Mouse (Mus musculus) MEL (cell line): ENCODE results near the gene Zmym6.

Experiments used
- CHD1 ChIP-seq: IDR thresholded peaks from 2 replicates; pipeline ENCODE4 v1.6.1; 2012; ENCODE audit warnings: low read depth, mild to moderate bottlenecking, inconsistent platforms, low read length, improper control_type of control experiment
- CTCF ChIP-seq, 3 experiments: IDR thresholded peaks in 2 of 3; conservative IDR thresholded peaks in 1 of 3; 2 replicates each; pipeline ENCODE4 v1.5.1; 2011 to 2012; ENCODE audit warnings: low read length in 3 of 3, low read depth in 2 of 3, mild to moderate bottlenecking in 2 of 3, improper control_type of control experiment in 1 of 3, inconsistent platforms in 1 of 3, mixed read lengths in 1 of 3, moderate library complexity in 1 of 3; ENCODE audit not compliant: control insufficient read depth in 1 of 3, insufficient read depth in 1 of 3, poor library complexity in 1 of 3, severe bottlenecking in 1 of 3
- GATA1 ChIP-seq: IDR thresholded peaks from 2 replicates; pipeline ENCODE4 v1.6.1; 2011; ENCODE audit warnings: low read depth, low read length, improper control_type of control experiment
- MAFK ChIP-seq: IDR thresholded peaks from 2 replicates; pipeline ENCODE4 v1.6.1; 2011; ENCODE audit warnings: low read depth, mild to moderate bottlenecking, low read length, improper control_type of control experiment, borderline replicate concordance
- MAZ ChIP-seq: IDR thresholded peaks from 2 replicates; pipeline ENCODE4 v1.6.1; 2012; ENCODE audit warnings: low read depth, mild to moderate bottlenecking, inconsistent platforms, low read length, improper control_type of control experiment
- POLR2A ChIP-seq, 2 experiments: IDR thresholded peaks; 2 replicates each; pipeline ENCODE4 v1.6.1; 2011 to 2012; ENCODE audit warnings: low read length in 2 of 2, mild to moderate bottlenecking in 2 of 2, control low read depth in 1 of 2, improper control_type of control experiment in 1 of 2, low read depth in 1 of 2, moderate library complexity in 1 of 2; ENCODE audit not compliant: control insufficient read depth in 1 of 2, insufficient read depth in 1 of 2, poor library complexity in 1 of 2
- RAD21 ChIP-seq: IDR thresholded peaks from 2 replicates; pipeline ENCODE4 v1.6.1; 2011; ENCODE audit warnings: mild to moderate bottlenecking, low read depth, low read length, improper control_type of control experiment
- UBTF ChIP-seq: IDR thresholded peaks from 2 replicates; pipeline ENCODE4 v1.6.1; 2012; ENCODE audit warnings: low read depth, mild to moderate bottlenecking, inconsistent platforms, low read length, improper control_type of control experiment, moderate library complexity, borderline replicate concordance; ENCODE audit not compliant: insufficient read depth
- USF1 ChIP-seq: IDR thresholded peaks from 2 replicates; pipeline ENCODE4 v1.6.1; 2014; ENCODE audit warnings: low read depth, mild to moderate bottlenecking, inconsistent platforms, low read length, improper control_type of control experiment, moderate library complexity
- USF2 ChIP-seq, 2 experiments: IDR thresholded peaks; 2 replicates each; pipeline ENCODE4 v1.6.1; 2011 to 2012; ENCODE audit warnings: improper control_type of control experiment in 2 of 2, low read length in 2 of 2, borderline replicate concordance in 1 of 2, inconsistent platforms in 1 of 2, low read depth in 1 of 2, mild to moderate bottlenecking in 1 of 2; ENCODE audit not compliant: insufficient read depth in 1 of 2

GRCm38 (mm10) chr4:127153345-127153744, 76.2 kb downstream of the Zmym6 start:
- TF ChIP-seq USF1 (no peak), USF2 (IDR thresholded peaks at IDR 0.05; ENCODE audit: borderline replicate concordance in 1 of 2, insufficient read depth in 1 of 2, low read depth in 1 of 2, low read length in 2 of 2) (no peak), GATA1 (no peak), MAFK (no peak), CHD1 (no peak), CTCF (IDR thresholded peaks at IDR 0.05 in 2 of 3, conservative IDR thresholded peaks at IDR 0.05 in 1 of 3; ENCODE audit: control insufficient read depth in 1 of 3, insufficient read depth in 1 of 3, low read depth in 2 of 3, low read length in 3 of 3, poor library complexity in 1 of 3, severe bottlenecking in 1 of 3) (no peak), RAD21 (no peak), UBTF (no peak), MAZ (no peak), POLR2A (IDR thresholded peaks at IDR 0.05; ENCODE audit: control insufficient read depth in 1 of 2, insufficient read depth in 1 of 2, low read depth in 1 of 2, low read length in 2 of 2, poor library complexity in 1 of 2) (no peak)
